Comparison of ENCODE assay signal across 19 mouse cellular contexts in genomic region chr1:59503659-59504301, GRCm38 (mm10). TPM values are rescaled to one million over a fixed set of nuclear protein-coding genes. Genes with fewer than 3 reads are reported as not detected.
DNase-seq lines count a peak whose midpoint lies in the region; ATAC-seq and TF ChIP-seq lines count a peak whose summit lies in the region.
"Had no signal": no experiment of that assay in that cellular context is flagged by ENCODE, and none has a peak within 500 bp of the region (broad histone marks: within the 10 kb centered on the region; RNA-seq: fewer than 3 reads in every experiment).

No protein-coding gene starts in this region.

- WGBS in kidney, embryonic 14.5 days: 33% methylated on average over 7 of the region's 7 CpGs
- WGBS in embryonic facial prominence, embryonic 10.5 days: 44% methylated on average over 7 of the region's 7 CpGs
- WGBS in liver, postnatal 0 days (ENCODE audit: insufficient replicate concordance): 53% methylated on average over 7 of the region's 7 CpGs

- no peak overlapping the region for H3K27ac ChIP-seq in kidney, embryonic 14.5 days (ENCODE audit: low read depth, low read length)
- 0 out of 2 replicates have a peak overlapping the region, but pooled peaks have one; percentile 35 for H3K27ac ChIP-seq in embryonic facial prominence, embryonic 10.5 days (replicated peaks)
- H3K27ac ChIP-seq in liver, postnatal 0 days (ENCODE audit: low read depth): peak overlapping the region; percentile 72
- H3K27ac ChIP-seq: embryonic facial prominence, embryonic 15.5 days; forebrain, embryonic 10.5 days; limb, embryonic 15.5 days; midbrain, embryonic 12.5 days; neural tube, embryonic 15.5 days had no signal

- H3K9ac ChIP-seq in kidney, embryonic 14.5 days (ENCODE audit: low read depth, low read length): no peak overlapping the region
- H3K9ac ChIP-seq in liver, postnatal 0 days (replicated peaks): no peak overlapping the region
- H3K9ac ChIP-seq: embryonic facial prominence, embryonic 15.5 days; limb, embryonic 15.5 days; midbrain, embryonic 12.5 days; neural tube, embryonic 15.5 days had no signal

- no peak for TF ChIP-seq EP300 in liver, postnatal 0 days (IDR thresholded peaks at IDR 0.05; ENCODE audit: low read depth)

- H3K4me1 ChIP-seq in kidney, embryonic 14.5 days (ENCODE audit: control insufficient read depth, insufficient read depth, low read length): peaks cover 8% of the 10 kb centered on the region; the same call in 1 of the 2 replicates
- peaks cover 18% of the 10 kb centered on the region for H3K4me1 ChIP-seq in embryonic facial prominence, embryonic 10.5 days
- H3K4me1 ChIP-seq in liver, postnatal 0 days (ENCODE audit: insufficient read depth): no peaks in the 10 kb centered on the region; the same call in 1 of the 2 replicates
- H3K4me1 ChIP-seq: midbrain, embryonic 12.5 days had no signal

- peak; percentile 75 for ATAC-seq in kidney, embryonic 14.5 days (ENCODE audit: low FRiP score, low TSS enrichment)
- ATAC-seq in liver, postnatal 0 days: peak; percentile 94
- ATAC-seq in monocyte, adult 5-6 weeks (replicated peaks; ENCODE audit: insufficient number of reproducible peaks, low FRiP score, low TSS enrichment, poor library complexity, severe bottlenecking): no peak
- ATAC-seq: hindbrain, embryonic 16.5 days had no signal

- H3K9me3 ChIP-seq in kidney, embryonic 14.5 days (ENCODE audit: control insufficient read depth, low read length): no peaks in the 10 kb centered on the region
- no peaks in the 10 kb centered on the region for H3K9me3 ChIP-seq in embryonic facial prominence, embryonic 10.5 days
- H3K9me3 ChIP-seq in liver, postnatal 0 days (ENCODE audit: low read length): no peaks in the 10 kb centered on the region
- H3K9me3 ChIP-seq: embryonic facial prominence, embryonic 15.5 days; forebrain, embryonic 10.5 days; limb, embryonic 15.5 days; midbrain, embryonic 12.5 days; neural tube, embryonic 15.5 days had no signal

- no peak for TF ChIP-seq CTCF in liver, postnatal 0 days (IDR thresholded peaks at IDR 0.05; ENCODE audit: low read depth)

- H3K36me3 ChIP-seq in kidney, embryonic 14.5 days (ENCODE audit: control insufficient read depth, insufficient read depth, low read length): no peaks in the 10 kb centered on the region
- H3K36me3 ChIP-seq in embryonic facial prominence, embryonic 10.5 days (replicated peaks): no peaks in the 10 kb centered on the region
- no peaks in the 10 kb centered on the region for H3K36me3 ChIP-seq in liver, postnatal 0 days (replicated peaks; ENCODE audit: insufficient read depth, low read length)
- H3K36me3 ChIP-seq: embryonic facial prominence, embryonic 15.5 days; forebrain, embryonic 10.5 days; limb, embryonic 15.5 days; midbrain, embryonic 12.5 days; neural tube, embryonic 15.5 days had no signal

- H3K4me2 ChIP-seq in kidney, embryonic 14.5 days (replicated peaks; ENCODE audit: low read depth, low read length): no peak overlapping the region
- no peak overlapping the region for H3K4me2 ChIP-seq in liver, postnatal 0 days (ENCODE audit: low read depth, low read length)
- H3K4me2 ChIP-seq: embryonic facial prominence, embryonic 15.5 days; limb, embryonic 15.5 days; midbrain, embryonic 12.5 days; neural tube, embryonic 15.5 days had no signal

- H3K27me3 ChIP-seq in kidney, embryonic 14.5 days (ENCODE audit: control insufficient read depth, insufficient read depth, low read length): no peaks in the 10 kb centered on the region
- H3K27me3 ChIP-seq in embryonic facial prominence, embryonic 10.5 days (replicated peaks; ENCODE audit: low read depth, poor library complexity, severe bottlenecking): 0 out of 2 replicates have a peak, but pooled peaks cover 7% of the 10 kb centered on the region
- H3K27me3 ChIP-seq in liver, postnatal 0 days (ENCODE audit: insufficient read depth, low read length): no peaks in the 10 kb centered on the region
- H3K27me3 ChIP-seq: embryonic facial prominence, embryonic 15.5 days; limb, embryonic 15.5 days; neural tube, embryonic 15.5 days had no signal

- DNase-seq in kidney, postnatal 4 days: no peak
- no peak for DNase-seq in embryonic facial prominence, embryonic 10.5 days (ENCODE audit: low spot score)
- peak; percentile 18 for DNase-seq in liver
- DNase-seq in liver, postnatal 0 days: no peak
- DNase-seq in spleen, postnatal 4 days (ENCODE audit: low spot score in 2 of 2): no peak
- DNase-seq: cerebellum, adult 9-10 months; heart, postnatal 4 days; lung, postnatal 36 days; right cerebral cortex, postnatal 4 days had no signal

- H3K4me3 ChIP-seq in kidney, embryonic 14.5 days (ENCODE audit: low read length): no peak overlapping the region
- H3K4me3 ChIP-seq in embryonic facial prominence, embryonic 10.5 days: no peak overlapping the region
- H3K4me3 ChIP-seq in liver, postnatal 0 days (ENCODE audit: low read depth, low read length): no peak overlapping the region
- H3K4me3 ChIP-seq: embryonic facial prominence, embryonic 15.5 days; forebrain, embryonic 10.5 days; limb, embryonic 15.5 days; midbrain, embryonic 12.5 days; myocyte; neural tube, embryonic 15.5 days had no signal

RNA-seq across cellular contexts. Expression of gene Gm973, which starts 12.3 kb away (rescaled TPM):
- polyA plus RNA-seq in kidney, embryonic 14.5 days (2014; fragmentation: Nextera tagmentation; extraction: Ambion mirVana): 0.90 and 1.4 TPM in 2 replicates
- 1.2 and 3.6 TPM in 2 replicates for polyA plus RNA-seq in embryonic facial prominence, embryonic 10.5 days (2016; fragmentation: Nextera tagmentation; extraction: Ambion mirVana)
- not detected in 2 replicates for polyA plus RNA-seq in liver, postnatal 0 days (2015; fragmentation: Nextera tagmentation; extraction: Ambion mirVana)
- 2.4 to 9.2 TPM (median 4.3 TPM) in 3 replicates for total RNA-seq in monocyte, adult 5-6 weeks (2017)
- total RNA-seq: heart, postnatal 4 days had no signal
- polyA plus RNA-seq: heart, embryonic 14.5 days; myocyte had no signal

RNA-seq across cellular contexts. Expression of gene Fzd7, which starts 21.6 kb away (rescaled TPM):
- 20.1 and 29.2 TPM in 2 replicates for polyA plus RNA-seq in kidney, embryonic 14.5 days (2014; fragmentation: Nextera tagmentation; extraction: Ambion mirVana)
- 12.7 and 14.4 TPM in 2 replicates for polyA plus RNA-seq in embryonic facial prominence, embryonic 10.5 days (2016; fragmentation: Nextera tagmentation; extraction: Ambion mirVana)
- 0.76 and 0.99 TPM in 2 replicates for polyA plus RNA-seq in liver, postnatal 0 days (2015; fragmentation: Nextera tagmentation; extraction: Ambion mirVana)
- 12.6 to 14.3 TPM (median 13.2 TPM) in 3 replicates for total RNA-seq in monocyte, adult 5-6 weeks (2017)
